Mouse (Mus musculus): ENCODE measurements around the gene Pabpc4. TPM values are rescaled to one million over a fixed set of nuclear protein-coding genes. Genes with fewer than 3 reads are reported as not detected.

Pabpc4 gene
- polyA plus RNA-seq, 1 experiment from 2014 or later: 56.2 TPM

DNA sequence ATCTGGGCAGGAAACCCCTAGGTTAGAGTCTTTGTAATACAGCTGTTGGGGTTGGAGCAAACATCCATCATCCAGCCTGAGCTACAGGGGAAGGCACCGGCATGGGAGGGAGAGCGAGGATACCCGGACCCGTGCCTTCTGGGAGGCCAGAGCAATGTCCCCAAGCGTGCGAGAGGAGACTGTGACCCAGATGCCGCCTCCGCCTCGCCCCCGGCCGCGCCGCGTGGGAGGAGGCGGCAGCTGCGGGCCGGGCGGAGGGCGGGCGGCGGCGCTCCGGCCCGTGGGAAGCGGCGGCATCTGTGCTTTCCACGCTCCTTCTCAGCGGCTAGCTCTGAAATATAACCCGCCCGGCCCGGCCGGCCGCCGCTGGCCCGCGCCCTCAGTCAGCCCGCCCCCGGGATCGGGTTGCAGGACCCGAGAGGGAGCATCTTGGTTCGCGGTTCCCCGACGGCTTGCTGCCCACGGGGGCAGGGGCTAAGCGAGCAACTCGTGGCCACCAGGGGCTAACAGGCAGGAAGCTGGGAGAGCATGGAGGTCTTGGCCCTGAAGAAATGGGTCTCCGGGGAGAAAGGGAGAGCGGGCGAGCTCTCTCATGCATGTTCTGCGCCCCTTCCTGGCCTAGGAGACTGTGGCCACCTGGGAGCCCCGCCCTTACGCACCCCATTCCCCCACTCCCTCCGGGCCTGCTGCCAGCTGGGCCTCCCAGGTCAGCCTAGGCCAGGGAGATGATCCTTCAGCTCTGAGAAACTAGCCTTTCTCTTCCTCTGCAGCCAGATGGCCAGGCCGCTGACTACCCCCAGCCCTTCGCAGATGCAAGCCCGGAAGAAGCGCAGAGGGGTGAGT lies 22.6 kb upstream of the Pabpc4 start:
- peak overlapping the region; percentile 21 for H3K4me3 ChIP-seq (ENCODE audit: low read depth, low read length)
- no peaks in the 10 kb centered on the region for H3K36me3 ChIP-seq (ENCODE audit: control insufficient read depth, insufficient read depth, low read length)
- H3K9ac ChIP-seq (replicated peaks; ENCODE audit: low read depth, low read length): peak overlapping the region; percentile 30; the same call in 1 of the 2 replicates
- peak overlapping the region; percentile 85 for H3K27ac ChIP-seq (ENCODE audit: low read length)
- H3K4me2 ChIP-seq (replicated peaks; ENCODE audit: low read depth, low read length): peak overlapping the region; percentile 51
- H3K4me1 ChIP-seq (ENCODE audit: control insufficient read depth, insufficient read depth, low read length): peaks cover 19% of the 10 kb centered on the region
- no peaks in the 10 kb centered on the region for H3K9me3 ChIP-seq (ENCODE audit: control insufficient read depth, low read depth, low read length)
- H3K27me3 ChIP-seq (ENCODE audit: control insufficient read depth, insufficient read depth, low read length): no peaks in the 10 kb centered on the region
- 5% methylated on average over 58 of the region's 58 CpGs for WGBS
- ATAC-seq (ENCODE audit: insufficient number of reproducible peaks, insufficient read depth, low FRiP score, low read depth): peak; percentile 49; the same call in 1 of the 2 replicates

- 83% methylated on average over 7 of the region's 7 CpGs for WGBS
- ATAC-seq (ENCODE audit: insufficient number of reproducible peaks, insufficient read depth, low FRiP score, low read depth): no peak
- peak overlapping the region; percentile 23; the same call in 1 of the 2 replicates for H3K27ac ChIP-seq (ENCODE audit: low read length)
These were observed 15.9 kb upstream of the Pabpc4 start for GRCm38 (mm10) chr4:123246221-123246620.

GRCm38 (mm10) chr4:123246651-123247050 lies 15.5 kb upstream of the Pabpc4 start:
- Histone ChIP-seq H3K36me3 (ENCODE audit: control insufficient read depth, insufficient read depth, low read length) (no peaks in the 10 kb centered on the region), H3K4me3 (ENCODE audit: low read depth, low read length) (no peak overlapping the region), H3K4me2 (replicated peaks; ENCODE audit: low read depth, low read length) (no peak overlapping the region), H3K4me1 (ENCODE audit: control insufficient read depth, insufficient read depth, low read length) (peaks cover 22% of the 10 kb centered on the region), H3K9ac (replicated peaks; ENCODE audit: low read depth, low read length) (no peak overlapping the region), H3K27me3 (ENCODE audit: control insufficient read depth, insufficient read depth, low read length) (no peaks in the 10 kb centered on the region), H3K9me3 (ENCODE audit: control insufficient read depth, low read depth, low read length) (no peaks in the 10 kb centered on the region), H3K27ac (ENCODE audit: low read length) (peak overlapping the region; percentile 23; the same call in 1 of the 2 replicates)
- WGBS: 93% methylated on average over 5 of the region's 5 CpGs
- no peak for ATAC-seq (ENCODE audit: insufficient number of reproducible peaks, insufficient read depth, low FRiP score, low read depth)

More at GRCm38 (mm10) chr4:123246221-123246620, 15.9 kb upstream of the Pabpc4 start:
- H3K4me3 ChIP-seq (ENCODE audit: low read depth, low read length): no peak overlapping the region
- no peak overlapping the region for H3K4me2 ChIP-seq (replicated peaks; ENCODE audit: low read depth, low read length)
- peaks cover 22% of the 10 kb centered on the region for H3K4me1 ChIP-seq (ENCODE audit: control insufficient read depth, insufficient read depth, low read length)
- no peaks in the 10 kb centered on the region for H3K36me3 ChIP-seq (ENCODE audit: control insufficient read depth, insufficient read depth, low read length)
- H3K9ac ChIP-seq (replicated peaks; ENCODE audit: low read depth, low read length): no peak overlapping the region
- H3K27me3 ChIP-seq (ENCODE audit: control insufficient read depth, insufficient read depth, low read length): no peaks in the 10 kb centered on the region
- no peaks in the 10 kb centered on the region for H3K9me3 ChIP-seq (ENCODE audit: control insufficient read depth, low read depth, low read length)

- Histone ChIP-seq H3K4me3 (ENCODE audit: low read depth, low read length) (no peak overlapping the region), H3K27ac (ENCODE audit: low read length) (peak overlapping the region; percentile 40; the same call in 1 of the 2 replicates), H3K4me2 (replicated peaks; ENCODE audit: low read depth, low read length) (no peak overlapping the region), H3K9ac (replicated peaks; ENCODE audit: low read depth, low read length) (no peak overlapping the region), H3K36me3 (ENCODE audit: control insufficient read depth, insufficient read depth, low read length) (no peaks in the 10 kb centered on the region), H3K9me3 (ENCODE audit: control insufficient read depth, low read depth, low read length) (no peaks in the 10 kb centered on the region), H3K4me1 (ENCODE audit: control insufficient read depth, insufficient read depth, low read length) (peaks cover 22% of the 10 kb centered on the region), H3K27me3 (ENCODE audit: control insufficient read depth, insufficient read depth, low read length) (no peaks in the 10 kb centered on the region)
- ATAC-seq (ENCODE audit: insufficient number of reproducible peaks, insufficient read depth, low FRiP score, low read depth): peak; percentile 65; the same call in 1 of the 2 replicates
- 36% methylated on average over 7 of the region's 7 CpGs for WGBS
These were observed 14.8 kb upstream of the Pabpc4 start for GRCm38 (mm10) chr4:123247147-123247880.

GRCm38 (mm10) chr4:123248971-123249567 lies 13.1 kb upstream of the Pabpc4 start:
- WGBS: 79% methylated on average over 7 of the region's 7 CpGs
- no peak overlapping the region for H3K4me2 ChIP-seq (replicated peaks; ENCODE audit: low read depth, low read length)
- H3K4me3 ChIP-seq (ENCODE audit: low read depth, low read length): no peak overlapping the region
- H3K4me1 ChIP-seq (ENCODE audit: control insufficient read depth, insufficient read depth, low read length): peaks cover 22% of the 10 kb centered on the region
- H3K27ac ChIP-seq (ENCODE audit: low read length): no peak overlapping the region
- ATAC-seq (ENCODE audit: insufficient number of reproducible peaks, insufficient read depth, low FRiP score, low read depth): no peak
- H3K27me3 ChIP-seq (ENCODE audit: control insufficient read depth, insufficient read depth, low read length): no peaks in the 10 kb centered on the region
- no peak overlapping the region for H3K9ac ChIP-seq (replicated peaks; ENCODE audit: low read depth, low read length)
- no peaks in the 10 kb centered on the region for H3K36me3 ChIP-seq (ENCODE audit: control insufficient read depth, insufficient read depth, low read length)
- no peaks in the 10 kb centered on the region for H3K9me3 ChIP-seq (ENCODE audit: control insufficient read depth, low read depth, low read length)

DNA sequence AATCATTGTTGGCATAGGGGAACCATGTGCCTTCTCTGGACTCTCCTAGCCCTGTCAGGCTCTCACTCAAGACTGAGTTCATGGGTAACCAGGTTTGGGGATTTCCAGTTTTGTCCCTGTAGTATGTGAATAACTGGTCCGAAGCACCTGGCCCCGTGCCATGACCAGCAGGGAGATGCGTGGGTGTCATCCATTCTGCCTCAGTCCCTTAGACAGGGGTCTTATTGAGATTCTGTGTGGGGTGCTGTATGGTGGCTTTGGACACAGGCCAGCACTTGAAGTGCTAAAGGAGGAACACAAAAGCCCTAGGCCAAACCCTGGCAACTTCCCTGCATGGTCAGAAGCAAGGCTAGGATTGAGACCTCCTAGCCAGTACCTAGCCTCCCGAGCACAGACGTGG lies 9.9 kb upstream of the Pabpc4 start:
- Histone ChIP-seq H3K27ac (ENCODE audit: low read length) (no peak overlapping the region), H3K36me3 (ENCODE audit: control insufficient read depth, insufficient read depth, low read length) (no peaks in the 10 kb centered on the region), H3K9me3 (ENCODE audit: control insufficient read depth, low read depth, low read length) (no peaks in the 10 kb centered on the region), H3K4me3 (ENCODE audit: low read depth, low read length) (no peak overlapping the region), H3K9ac (replicated peaks; ENCODE audit: low read depth, low read length) (no peak overlapping the region), H3K4me2 (replicated peaks; ENCODE audit: low read depth, low read length) (no peak overlapping the region), H3K4me1 (ENCODE audit: control insufficient read depth, insufficient read depth, low read length) (peaks cover 15% of the 10 kb centered on the region), H3K27me3 (ENCODE audit: control insufficient read depth, insufficient read depth, low read length) (no peaks in the 10 kb centered on the region)
- ATAC-seq (ENCODE audit: insufficient number of reproducible peaks, insufficient read depth, low FRiP score, low read depth): no peak
- WGBS: 75% methylated on average over 5 of the region's 5 CpGs

DNA sequence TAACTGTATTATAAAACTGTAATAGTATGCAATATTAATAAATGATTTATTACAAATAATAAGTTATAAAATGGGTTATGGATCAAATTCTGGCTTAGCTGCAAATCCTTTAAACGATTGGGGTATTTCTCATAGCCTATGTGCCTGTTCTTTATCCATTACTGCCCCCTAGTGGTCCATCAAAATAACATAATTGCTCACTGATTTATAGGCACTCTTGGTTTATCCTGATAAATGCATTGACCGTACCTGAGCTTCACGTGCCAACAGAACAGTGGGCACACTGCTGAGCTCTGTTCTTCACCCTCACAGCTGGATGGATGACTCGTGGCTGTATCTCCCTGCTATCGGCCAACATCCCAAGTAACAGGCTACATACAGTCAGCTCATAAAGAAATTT lies 7.5 kb upstream of the Pabpc4 start:
- 16% methylated on average over 5 of the region's 5 CpGs for WGBS
- Histone ChIP-seq H3K4me1 (ENCODE audit: control insufficient read depth, insufficient read depth, low read length) (peaks cover under 1% of the 10 kb centered on the region; the same call in 1 of the 2 replicates), H3K27me3 (ENCODE audit: control insufficient read depth, insufficient read depth, low read length) (no peaks in the 10 kb centered on the region), H3K9me3 (ENCODE audit: control insufficient read depth, low read depth, low read length) (no peaks in the 10 kb centered on the region), H3K27ac (ENCODE audit: low read length) (no peak overlapping the region), H3K9ac (replicated peaks; ENCODE audit: low read depth, low read length) (no peak overlapping the region), H3K36me3 (ENCODE audit: control insufficient read depth, insufficient read depth, low read length) (no peaks in the 10 kb centered on the region), H3K4me2 (replicated peaks; ENCODE audit: low read depth, low read length) (no peak overlapping the region), H3K4me3 (ENCODE audit: low read depth, low read length) (no peak overlapping the region)
- ATAC-seq (ENCODE audit: insufficient number of reproducible peaks, insufficient read depth, low FRiP score, low read depth): no peak

- 18% methylated on average over 8 of the region's 8 CpGs for WGBS
- Histone ChIP-seq H3K4me3 (ENCODE audit: low read depth, low read length) (no peak overlapping the region), H3K27ac (ENCODE audit: low read length) (no peak overlapping the region), H3K27me3 (ENCODE audit: control insufficient read depth, insufficient read depth, low read length) (no peaks in the 10 kb centered on the region), H3K36me3 (ENCODE audit: control insufficient read depth, insufficient read depth, low read length) (no peaks in the 10 kb centered on the region), H3K4me1 (ENCODE audit: control insufficient read depth, insufficient read depth, low read length) (peaks cover 13% of the 10 kb centered on the region), H3K9ac (replicated peaks; ENCODE audit: low read depth, low read length) (no peak overlapping the region), H3K4me2 (replicated peaks; ENCODE audit: low read depth, low read length) (no peak overlapping the region), H3K9me3 (ENCODE audit: control insufficient read depth, low read depth, low read length) (no peaks in the 10 kb centered on the region)
- ATAC-seq (ENCODE audit: insufficient number of reproducible peaks, insufficient read depth, low FRiP score, low read depth): peak; percentile 91
These were observed 1.9 kb upstream of the Pabpc4 start for GRCm38 (mm10) chr4:123260071-123260746.
